Mouse (Mus musculus) cerebellum, adult 9-10 months (tissue): ENCODE data around the gene Lhfp.

Experiments
- DNase-seq: peaks from one replicate; pipeline ENCODE4 v3.0.0; 2022

The Lhfp gene

DNA sequence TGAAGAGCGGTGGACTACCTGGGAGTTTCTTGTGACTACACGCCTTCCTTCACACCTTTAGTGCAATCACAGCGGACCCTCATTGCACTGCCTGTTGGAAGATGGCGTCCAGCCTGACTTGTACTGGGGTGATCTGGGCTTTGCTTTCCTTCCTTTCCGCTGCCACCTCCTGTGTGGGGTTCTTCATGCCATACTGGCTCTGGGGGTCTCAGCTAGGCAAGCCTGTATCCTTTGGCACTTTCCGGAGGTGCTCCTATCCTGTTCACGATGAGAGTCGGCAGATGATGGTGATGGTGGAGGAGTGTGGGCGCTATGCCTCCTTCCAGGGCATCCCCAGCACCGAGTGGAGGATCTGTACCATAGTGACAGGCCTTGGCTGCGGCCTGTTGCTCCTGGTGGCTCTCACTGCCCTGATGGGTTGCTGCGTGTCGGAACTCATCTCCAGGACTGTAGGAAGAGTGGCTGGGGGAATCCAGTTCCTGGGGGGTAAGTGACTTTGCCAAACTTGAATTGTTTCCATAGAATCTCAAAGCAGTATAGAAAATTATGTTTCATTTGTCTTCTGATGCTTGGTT is 2.0 kb downstream of the Lhfp start:
- peak; percentile 68 for DNase-seq

DNA sequence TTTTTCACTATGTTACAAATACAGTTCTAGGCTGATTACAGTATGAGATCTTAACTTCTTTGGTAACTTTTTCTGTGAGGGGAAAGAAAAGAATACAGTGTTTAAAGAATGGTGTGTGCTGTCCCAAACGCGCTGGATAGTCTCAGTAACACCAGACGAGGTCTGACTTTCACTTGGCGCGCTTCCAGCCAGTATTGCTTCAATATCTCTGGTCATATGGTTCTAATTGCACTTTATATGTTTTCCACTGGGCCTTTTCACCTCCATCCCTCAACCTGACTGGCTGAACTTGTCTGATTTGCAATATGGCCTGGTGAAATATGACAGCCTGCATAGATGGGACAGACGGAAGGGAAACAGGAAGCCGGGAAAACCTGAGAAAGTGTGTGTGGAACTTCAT is 2.9 kb downstream of the Lhfp start:
- DNase-seq = peak; percentile 67

- peak; percentile 50 for DNase-seq
Observed at GRCm38 (mm10) chr3:53044682-53045299, 3.5 kb downstream of the Lhfp start.

DNA sequence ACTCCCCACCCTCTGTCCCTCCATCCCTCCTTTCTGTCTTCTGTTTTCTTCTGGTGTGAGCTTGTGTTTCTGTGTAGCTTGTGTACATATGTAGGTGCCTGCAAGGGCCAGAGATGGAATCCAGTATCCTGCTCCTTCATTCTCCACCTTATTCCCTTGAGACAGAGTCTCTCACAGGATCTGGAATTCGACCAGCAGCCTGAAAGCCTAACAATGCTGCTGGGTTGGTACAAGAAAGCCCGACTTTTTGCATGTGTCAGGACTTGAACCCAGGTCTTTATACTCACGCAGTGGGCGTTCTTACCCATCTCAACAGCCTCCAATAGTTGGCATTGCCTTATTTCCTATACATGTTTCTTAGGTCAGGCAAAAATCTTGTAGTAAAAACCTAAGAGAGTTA is 4.4 kb downstream of the Lhfp start:
- DNase-seq = peak; percentile 70

DNA sequence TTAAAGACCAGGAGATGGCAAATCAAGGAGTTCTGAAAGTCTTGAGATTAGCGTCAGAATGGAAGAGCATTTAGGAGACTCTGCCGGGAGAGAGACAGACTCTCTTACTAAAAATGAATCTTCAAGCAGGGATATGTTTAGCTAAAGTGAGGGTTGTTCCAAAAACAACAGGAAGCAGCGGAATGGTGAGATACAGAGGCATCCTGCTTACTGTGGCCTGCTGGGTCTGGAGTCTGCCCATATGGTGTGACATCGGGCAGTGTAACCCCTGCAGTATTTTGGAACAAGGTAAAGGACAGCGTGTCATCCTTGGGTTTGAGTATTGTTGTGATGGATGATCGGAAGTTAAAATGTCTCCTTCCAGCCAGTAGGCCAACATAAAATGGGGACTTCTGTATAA is 5.0 kb downstream of the Lhfp start:
- peak; percentile 97 for DNase-seq

GRCm38 (mm10) chr3:53052385-53052784 is 11.1 kb downstream of the Lhfp start:
- no peak for DNase-seq

GRCm38 (mm10) chr3:53056430-53056829 is 15.1 kb downstream of the Lhfp start:
- DNase-seq = no peak

- no peak for DNase-seq
Observed at GRCm38 (mm10) chr3:53059959-53060358, 18.6 kb downstream of the Lhfp start.

DNA sequence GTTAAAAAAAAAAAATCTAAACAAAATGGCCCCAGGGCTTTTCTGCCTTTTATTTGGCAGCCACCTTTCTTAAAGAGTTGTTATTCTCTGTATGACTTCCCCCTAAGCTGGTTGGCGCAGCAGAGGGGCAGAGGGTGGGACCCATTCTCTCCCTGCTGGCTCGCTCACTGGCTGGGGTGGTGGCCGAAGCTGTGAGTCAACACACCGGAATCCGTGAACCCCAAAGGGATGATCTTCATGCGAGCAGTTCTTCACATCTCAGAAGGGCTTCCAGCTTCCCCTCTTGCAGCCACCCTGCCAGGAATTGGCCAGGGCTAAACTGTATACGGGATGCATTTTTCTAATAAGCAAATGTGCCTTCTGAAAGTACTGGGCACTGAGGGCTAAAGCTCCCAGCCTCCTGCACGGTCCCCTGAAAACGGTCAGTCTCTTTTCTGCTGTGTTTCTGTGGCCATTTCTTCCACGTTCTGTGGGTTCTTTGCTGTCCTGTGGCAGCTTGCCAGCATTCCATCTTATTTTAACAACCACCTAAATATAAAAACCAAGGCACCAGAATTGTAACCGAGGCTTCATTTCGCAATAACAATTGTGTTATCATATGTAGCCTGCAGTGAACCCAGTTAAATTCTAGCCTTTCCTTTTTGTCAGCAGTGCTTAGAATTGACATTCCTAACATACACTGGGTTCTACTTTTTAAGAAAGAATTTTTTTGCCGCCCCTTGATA is 22.3 kb downstream of the Lhfp start:
- DNase-seq = no peak

DNA sequence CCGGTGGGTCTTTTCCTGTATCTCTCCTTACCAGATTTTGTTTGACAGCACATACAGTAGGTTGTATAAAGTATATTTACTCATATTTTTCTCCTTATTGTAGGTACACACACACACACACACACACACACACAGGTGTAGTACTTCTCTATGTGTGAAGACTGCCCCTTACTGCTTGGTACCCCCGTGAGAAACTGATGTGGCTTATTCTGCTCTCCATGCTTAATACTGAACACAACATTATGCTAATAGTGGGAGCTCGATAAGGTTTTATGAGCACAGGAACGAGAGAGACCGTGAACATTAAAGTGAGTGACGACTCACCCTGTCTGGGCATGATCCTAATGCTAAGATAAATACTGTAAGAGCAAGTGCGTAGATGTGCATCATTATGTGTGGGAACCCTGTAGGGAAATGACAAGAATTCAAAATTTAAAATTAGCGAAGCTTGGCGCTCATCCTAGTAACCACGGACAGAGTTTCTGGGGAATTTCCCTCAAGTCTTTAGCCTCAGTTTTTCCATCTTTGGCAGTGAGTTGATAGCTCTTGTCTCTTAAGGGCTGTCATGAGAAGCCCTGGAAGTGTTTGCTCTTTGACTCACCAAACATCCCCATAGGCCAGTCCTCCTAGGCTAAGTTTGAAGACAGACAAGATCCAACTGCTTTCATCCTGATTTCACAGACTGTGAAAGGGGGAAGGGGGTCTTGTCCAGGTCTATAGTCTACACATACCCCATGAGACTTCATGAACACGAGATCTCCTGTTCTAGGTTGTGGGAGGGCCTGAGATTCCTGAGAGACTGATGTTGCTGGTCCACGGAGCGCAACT is 24.2 kb downstream of the Lhfp start:
- no peak for DNase-seq

DNA sequence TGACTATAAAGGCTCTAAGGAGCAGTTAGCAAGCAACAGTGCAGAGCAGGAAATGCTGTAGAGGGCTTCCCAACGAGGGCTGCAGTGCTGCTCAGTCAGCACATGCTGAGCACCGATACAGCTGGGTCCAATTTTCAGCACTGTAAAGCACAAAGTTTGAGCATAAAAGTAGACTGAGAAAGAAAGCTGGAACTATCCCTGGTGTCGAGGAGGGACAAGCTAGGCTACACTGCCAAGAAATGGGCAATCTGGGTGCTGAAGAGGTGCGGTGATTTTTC is 24.7 kb downstream of the Lhfp start:
- DNase-seq = no peak

DNA sequence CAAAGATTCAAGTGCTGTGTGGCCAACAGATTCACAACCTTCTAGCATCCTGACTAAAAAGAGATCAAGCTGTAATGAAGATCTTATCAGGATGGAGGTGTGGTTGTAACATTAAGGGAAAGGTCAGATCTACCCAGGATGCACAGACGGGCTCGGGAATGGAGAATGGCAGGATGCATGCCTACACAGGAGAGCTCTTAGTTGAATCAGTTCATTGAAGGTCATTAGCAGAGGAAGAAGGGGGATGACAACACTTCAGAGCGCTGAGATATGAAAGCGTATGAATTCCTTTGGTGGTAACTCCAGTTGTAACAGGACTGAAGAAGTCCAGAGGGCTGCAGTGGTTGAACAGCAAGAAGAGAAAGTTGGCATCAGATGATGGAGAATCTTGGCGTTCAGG is 27.1 kb downstream of the Lhfp start:
- DNase-seq = no peak

GRCm38 (mm10) chr3:53074264-53074663 is 32.9 kb downstream of the Lhfp start:
- DNase-seq = no peak

DNA sequence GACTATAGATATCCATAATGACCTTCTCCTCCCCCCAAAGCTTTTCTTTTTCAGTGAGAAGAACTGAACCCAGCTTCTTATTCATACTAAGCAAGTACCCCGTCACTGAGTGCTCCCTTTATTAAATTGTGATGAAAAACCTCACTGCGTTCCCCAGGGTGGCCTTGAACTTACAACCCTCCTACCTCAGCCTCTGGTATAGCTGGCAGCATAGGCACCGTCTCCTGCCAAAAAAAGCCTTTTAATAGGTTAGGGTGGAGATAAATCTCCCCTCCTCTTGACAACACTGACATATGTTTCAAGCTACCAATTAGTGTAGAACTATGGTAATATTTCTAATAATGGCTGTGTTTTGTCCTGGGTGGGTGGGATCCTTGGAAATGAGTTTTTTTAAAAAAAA is 33.4 kb downstream of the Lhfp start:
- no peak for DNase-seq

DNA sequence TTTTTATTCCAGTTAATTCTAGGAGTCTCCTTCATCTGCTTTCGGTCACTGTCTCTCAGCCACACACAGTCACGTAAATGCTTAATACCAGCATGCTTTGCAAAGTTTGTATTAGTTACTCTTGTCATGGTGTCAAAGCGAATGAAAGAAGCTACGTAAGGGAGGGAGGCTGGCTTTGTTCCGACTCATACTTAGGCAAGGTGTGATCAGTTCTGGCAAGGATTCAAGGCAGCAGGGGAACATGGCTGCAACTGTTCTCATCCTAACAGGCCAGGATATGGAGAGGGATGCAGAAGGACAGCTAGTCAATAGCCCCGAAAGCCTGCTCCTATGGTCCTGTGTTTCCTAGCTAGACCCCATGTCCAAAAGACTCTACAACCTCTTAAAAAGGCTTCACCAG is 39.0 kb downstream of the Lhfp start:
- no peak for DNase-seq

GRCm38 (mm10) chr3:53080710-53081109 is 39.4 kb downstream of the Lhfp start:
- no peak for DNase-seq

DNA sequence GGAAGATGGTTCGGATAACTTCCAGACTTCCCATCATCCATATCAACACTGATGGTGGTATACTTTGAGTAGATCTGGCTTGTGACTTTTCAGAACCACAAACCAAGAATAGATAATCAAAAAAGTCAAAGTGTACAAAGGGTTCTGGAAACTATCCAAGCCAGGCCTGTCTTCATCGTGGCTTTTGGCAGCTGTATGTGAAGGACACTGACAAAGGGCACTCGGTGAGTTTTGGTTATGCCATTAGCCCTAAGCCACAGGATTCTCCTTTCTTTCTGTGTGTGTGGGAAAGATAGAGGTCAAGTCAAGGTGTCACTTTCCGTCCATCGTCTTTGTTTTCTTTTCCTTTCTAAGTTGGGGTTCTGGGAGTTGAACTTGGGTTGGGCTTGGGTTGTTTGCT is 42.4 kb downstream of the Lhfp start:
- DNase-seq = no peak

DNA sequence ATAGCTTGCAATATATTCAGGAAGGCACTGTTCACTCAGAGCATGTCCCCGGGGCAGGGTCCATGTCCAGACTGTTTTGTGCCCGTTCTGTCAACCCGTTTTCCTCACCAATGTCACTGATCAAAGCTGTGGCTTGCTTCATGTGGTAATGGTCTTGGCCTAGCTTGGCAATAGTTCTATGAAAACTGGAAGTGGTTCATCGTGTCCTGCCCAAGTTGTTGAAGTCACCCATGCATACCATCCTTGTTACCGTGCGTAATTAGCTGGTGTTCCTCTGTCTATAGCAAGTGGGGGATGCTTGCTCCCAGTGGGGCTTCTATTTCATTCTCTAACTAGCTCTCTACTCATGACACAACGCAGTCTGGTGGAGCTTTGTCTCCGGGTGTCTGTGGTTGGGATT is 43.5 kb downstream of the Lhfp start:
- DNase-seq = no peak

- no peak for DNase-seq
Observed at GRCm38 (mm10) chr3:53086481-53087155, 45.3 kb downstream of the Lhfp start.

- DNase-seq = no peak
Observed at GRCm38 (mm10) chr3:53087156-53087805, 46.0 kb downstream of the Lhfp start.

GRCm38 (mm10) chr3:53089921-53090320 is 48.6 kb downstream of the Lhfp start:
- DNase-seq = no peak

DNA sequence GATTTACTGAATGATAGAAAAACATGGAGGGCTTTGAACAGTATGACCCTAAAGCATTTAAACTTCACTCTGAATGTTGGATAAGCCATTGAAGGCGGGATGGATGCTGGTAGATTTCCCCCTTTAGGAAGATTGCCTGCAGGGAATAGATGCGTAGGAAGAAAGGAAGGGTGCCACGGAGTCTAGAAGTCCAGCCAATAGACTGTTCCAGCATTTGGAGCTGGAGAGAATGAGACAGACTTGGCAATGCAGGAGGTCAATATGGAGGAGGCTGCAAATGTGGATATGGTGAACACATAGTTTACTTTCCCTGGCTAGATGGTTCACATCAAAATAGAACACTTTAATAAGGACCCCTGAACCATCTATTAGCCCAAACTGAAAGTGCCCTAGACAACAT is 58.9 kb downstream of the Lhfp start:
- DNase-seq = peak; percentile 65

DNA sequence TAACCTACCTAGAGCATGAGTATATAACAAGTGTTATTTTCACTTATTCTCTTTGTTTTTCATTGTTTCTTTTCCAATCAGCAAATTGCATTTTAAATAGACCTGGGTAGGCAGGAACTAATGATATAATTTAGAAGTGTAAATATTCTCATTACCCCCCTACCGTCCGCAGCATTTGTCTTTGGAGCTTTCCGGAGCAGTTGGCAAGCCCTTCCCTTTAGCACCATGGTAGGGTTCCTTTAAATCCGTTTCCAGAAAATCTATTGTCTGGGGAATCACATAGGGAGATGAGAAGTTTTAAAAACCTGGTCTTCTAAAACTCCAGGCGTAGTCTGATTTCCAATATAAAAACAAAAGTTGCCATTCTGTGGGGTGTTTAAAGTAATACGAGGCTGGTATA is 59.5 kb downstream of the Lhfp start:
- DNase-seq = peak; percentile 56
